Mouse (Mus musculus) right cerebral cortex, adult 2 months (tissue): Measurements from ENCODE around the gene Ppie.
"Not testable (repeated sequence)": the region's sequence is repeated elsewhere in the genome, so short reads cannot be mapped to it uniquely, and the experiment has no call there.

Experiments used
- DNase-seq, 2 experiments: peaks; one replicate each; pipeline ENCODE4 v3.0.0; 2021 to 2022; ENCODE audit warnings: low spot score in 2 of 2

Ppie gene

GRCm38 (mm10) chr4:123114651-123115050 is 25.1 kb downstream of the Ppie start:
- DNase-seq, result not testable (repeated sequence)

- DNase-seq, result no peak
Measured at GRCm38 (mm10) chr4:123112216-123112764, 27.5 kb downstream of the Ppie start.

- not testable (repeated sequence) for DNase-seq
Measured at GRCm38 (mm10) chr4:123111275-123111983, 28.3 kb downstream of the Ppie start.

- peak in 1 of 2 experiments; percentile 22 for DNase-seq
Measured at GRCm38 (mm10) chr4:123110751-123111150, 29.0 kb downstream of the Ppie start.

- no peak for DNase-seq
Measured at GRCm38 (mm10) chr4:123108056-123108455, 31.7 kb downstream of the Ppie start.

- no peak for DNase-seq
Measured at GRCm38 (mm10) chr4:123106864-123107263, 32.9 kb downstream of the Ppie start.

GRCm38 (mm10) chr4:123105929-123106328 is 33.8 kb downstream of the Ppie start:
- DNase-seq, result not testable (repeated sequence)

GRCm38 (mm10) chr4:123105451-123105790 is 34.3 kb downstream of the Ppie start:
- no peak for DNase-seq

- DNase-seq, result no peak
Measured at GRCm38 (mm10) chr4:123104651-123105450, 34.9 kb downstream of the Ppie start, which contains the start of gene Bmp8b. Gene Bmp8b, plus strand, starts transcription at chr4:123105165.

- DNase-seq, result no peak
Measured at GRCm38 (mm10) chr4:123093869-123094268, 45.9 kb downstream of the Ppie start.

GRCm38 (mm10) chr4:123093064-123093776 is 46.5 kb downstream of the Ppie start:
- DNase-seq, result no peak

- no peak for DNase-seq
Measured at GRCm38 (mm10) chr4:123092621-123093020, 47.1 kb downstream of the Ppie start.

GRCm38 (mm10) chr4:123086381-123086780 is 53.4 kb downstream of the Ppie start:
- DNase-seq, result no peak

GRCm38 (mm10) chr4:123085290-123085689 is 54.5 kb downstream of the Ppie start:
- no peak for DNase-seq

GRCm38 (mm10) chr4:123083323-123083902 is 56.3 kb downstream of the Ppie start:
- DNase-seq, result no peak

GRCm38 (mm10) chr4:123082283-123083163 is 57.2 kb downstream of the Ppie start:
- peak; percentile 59 to 60 for DNase-seq

- DNase-seq, result peak; percentile 28 to 29
Measured at GRCm38 (mm10) chr4:123080791-123081190, 59.0 kb downstream of the Ppie start.

- DNase-seq, result no peak
Measured at GRCm38 (mm10) chr4:123078231-123078630, 61.5 kb downstream of the Ppie start.
